Mouse (Mus musculus): ENCODE data around the gene Cmss1. TPM values are rescaled to one million over a fixed set of nuclear protein-coding genes. Genes with fewer than 3 reads are reported as not detected.

Cmss1 gene
- polyA plus RNA-seq, 1 experiment = 3.0 TPM

- no peak overlapping the region for H3K4me3 ChIP-seq (ENCODE audit: extremely low read depth, insufficient read depth, insufficient read length)
- peaks cover 7% of the 10 kb centered on the region; the same call in 1 of the 2 replicates for H3K4me1 ChIP-seq (ENCODE audit: control insufficient read depth, insufficient read depth, insufficient read length)
- TF ChIP-seq CTCF (IDR thresholded peaks at IDR 0.05; ENCODE audit: extremely low read depth, insufficient read depth, insufficient read length, insufficient replicate concordance) (no peak), POLR2A (IDR thresholded peaks at IDR 0.05; ENCODE audit: low read depth, low read length) (no peak)
- DNase-seq (ENCODE audit: low read depth in 1 of 2, low spot score in 2 of 2) = no peak
- H3K27me3 ChIP-seq (ENCODE audit: control insufficient read depth, insufficient read depth, low read length) = no peaks in the 10 kb centered on the region
- no peak overlapping the region for H3K27ac ChIP-seq (ENCODE audit: insufficient read depth, low read length)
- 52% methylated on average over 4 of the region's 4 CpGs for WGBS
- no peaks in the 10 kb centered on the region for H3K36me3 ChIP-seq (ENCODE audit: control insufficient read depth, insufficient read depth, low read length)
These were observed 78.2 kb downstream of the Cmss1 start for GRCm38 (mm10) chr16:57528457-57528856.

- Histone ChIP-seq H3K4me1 (ENCODE audit: control insufficient read depth, insufficient read depth, insufficient read length) (peaks cover 7% of the 10 kb centered on the region; the same call in 1 of the 2 replicates), H3K36me3 (ENCODE audit: control insufficient read depth, insufficient read depth, low read length) (no peaks in the 10 kb centered on the region), H3K27ac (ENCODE audit: insufficient read depth, low read length) (no peak overlapping the region), H3K27me3 (ENCODE audit: control insufficient read depth, insufficient read depth, low read length) (no peaks in the 10 kb centered on the region), H3K4me3 (ENCODE audit: extremely low read depth, insufficient read depth, insufficient read length) (no peak overlapping the region)
- DNase-seq (ENCODE audit: low read depth in 1 of 2, low spot score in 2 of 2) = no peak
- TF ChIP-seq POLR2A (IDR thresholded peaks at IDR 0.05; ENCODE audit: low read depth, low read length) (no peak), CTCF (IDR thresholded peaks at IDR 0.05; ENCODE audit: extremely low read depth, insufficient read depth, insufficient read length, insufficient replicate concordance) (no peak)
- 81% methylated on average over 7 of the region's 7 CpGs for WGBS
These were observed 79.8 kb downstream of the Cmss1 start for GRCm38 (mm10) chr16:57526893-57527292.

- H3K27me3 ChIP-seq (ENCODE audit: control insufficient read depth, insufficient read depth, low read length) = no peaks in the 10 kb centered on the region
- 89% methylated on average over 4 of the region's 4 CpGs for WGBS
- peaks cover 7% of the 10 kb centered on the region; the same call in 1 of the 2 replicates for H3K4me1 ChIP-seq (ENCODE audit: control insufficient read depth, insufficient read depth, insufficient read length)
- no peaks in the 10 kb centered on the region for H3K36me3 ChIP-seq (ENCODE audit: control insufficient read depth, insufficient read depth, low read length)
- H3K27ac ChIP-seq (ENCODE audit: insufficient read depth, low read length) = no peak overlapping the region
- H3K4me3 ChIP-seq (ENCODE audit: extremely low read depth, insufficient read depth, insufficient read length) = no peak overlapping the region
- TF ChIP-seq POLR2A (IDR thresholded peaks at IDR 0.05; ENCODE audit: low read depth, low read length) (no peak), CTCF (IDR thresholded peaks at IDR 0.05; ENCODE audit: extremely low read depth, insufficient read depth, insufficient read length, insufficient replicate concordance) (no peak)
- no peak for DNase-seq (ENCODE audit: low read depth in 1 of 2, low spot score in 2 of 2)
These were observed 81.2 kb downstream of the Cmss1 start for GRCm38 (mm10) chr16:57525476-57525875.

DNA sequence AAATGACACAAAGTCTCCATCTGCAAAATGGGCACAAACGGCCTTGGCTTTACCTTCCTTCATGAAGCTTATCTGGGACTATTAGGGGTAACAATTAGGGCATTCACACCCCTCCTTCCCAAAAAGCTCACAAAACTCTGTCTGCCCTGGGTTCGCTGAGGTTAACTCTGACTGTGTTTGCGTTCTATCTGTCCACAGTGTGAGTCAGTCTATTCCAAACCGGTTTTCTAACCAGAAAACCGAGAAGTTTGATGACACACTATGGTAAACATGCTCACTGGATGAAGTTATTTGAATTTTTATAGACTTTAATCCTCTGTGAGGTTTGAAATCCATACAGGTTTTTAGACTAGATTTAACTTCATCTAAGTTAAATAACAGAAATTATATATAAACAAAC lies 81.6 kb downstream of the Cmss1 start:
- H3K27ac ChIP-seq (ENCODE audit: insufficient read depth, low read length) = no peak overlapping the region
- H3K4me3 ChIP-seq (ENCODE audit: extremely low read depth, insufficient read depth, insufficient read length) = no peak overlapping the region
- TF ChIP-seq CTCF (IDR thresholded peaks at IDR 0.05; ENCODE audit: extremely low read depth, insufficient read depth, insufficient read length, insufficient replicate concordance) = no peak
- TF ChIP-seq POLR2A (IDR thresholded peaks at IDR 0.05; ENCODE audit: low read depth, low read length) = no peak
- WGBS = 89% methylated on average over 5 of the region's 5 CpGs
- H3K4me1 ChIP-seq (ENCODE audit: control insufficient read depth, insufficient read depth, insufficient read length) = peaks cover 7% of the 10 kb centered on the region; the same call in 1 of the 2 replicates
- H3K36me3 ChIP-seq (ENCODE audit: control insufficient read depth, insufficient read depth, low read length) = no peaks in the 10 kb centered on the region
- DNase-seq (ENCODE audit: low read depth in 1 of 2, low spot score in 2 of 2) = no peak
- no peaks in the 10 kb centered on the region for H3K27me3 ChIP-seq (ENCODE audit: control insufficient read depth, insufficient read depth, low read length)

GRCm38 (mm10) chr16:57515636-57516035 lies 91.0 kb downstream of the Cmss1 start:
- H3K36me3 ChIP-seq (ENCODE audit: control insufficient read depth, insufficient read depth, low read length) = no peaks in the 10 kb centered on the region
- no peak for TF ChIP-seq CTCF (IDR thresholded peaks at IDR 0.05; ENCODE audit: extremely low read depth, insufficient read depth, insufficient read length, insufficient replicate concordance)
- no peak for TF ChIP-seq POLR2A (IDR thresholded peaks at IDR 0.05; ENCODE audit: low read depth, low read length)
- H3K4me1 ChIP-seq (ENCODE audit: control insufficient read depth, insufficient read depth, insufficient read length) = no peaks in the 10 kb centered on the region
- no peak overlapping the region for H3K27ac ChIP-seq (ENCODE audit: insufficient read depth, low read length)
- H3K4me3 ChIP-seq (ENCODE audit: extremely low read depth, insufficient read depth, insufficient read length) = no peak overlapping the region
- 93% methylated on average over 10 of the region's 10 CpGs for WGBS
- no peak for DNase-seq (ENCODE audit: low read depth in 1 of 2, low spot score in 2 of 2)
- no peaks in the 10 kb centered on the region for H3K27me3 ChIP-seq (ENCODE audit: control insufficient read depth, insufficient read depth, low read length)

DNA sequence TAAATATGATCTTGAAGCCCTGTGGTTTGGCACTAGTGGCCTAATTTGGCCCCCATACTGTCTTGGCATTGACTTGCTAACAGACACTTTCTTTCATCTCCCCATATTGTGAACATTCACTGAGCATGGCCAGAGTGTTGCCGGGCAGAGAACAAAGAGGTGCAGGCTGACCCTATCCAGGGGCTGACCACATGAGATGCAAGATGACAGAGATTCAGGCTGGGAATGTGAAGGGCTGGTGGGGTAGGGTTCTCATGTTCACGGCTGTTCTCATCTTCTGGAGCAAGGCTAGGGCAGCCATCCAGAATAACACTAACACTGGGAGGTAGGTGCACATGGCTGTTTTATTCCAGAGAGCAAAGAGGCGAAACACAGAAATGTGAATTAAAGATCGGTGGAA lies 92.3 kb downstream of the Cmss1 start:
- no peak for TF ChIP-seq CTCF (IDR thresholded peaks at IDR 0.05; ENCODE audit: extremely low read depth, insufficient read depth, insufficient read length, insufficient replicate concordance)
- no peak for TF ChIP-seq POLR2A (IDR thresholded peaks at IDR 0.05; ENCODE audit: low read depth, low read length)

DNA sequence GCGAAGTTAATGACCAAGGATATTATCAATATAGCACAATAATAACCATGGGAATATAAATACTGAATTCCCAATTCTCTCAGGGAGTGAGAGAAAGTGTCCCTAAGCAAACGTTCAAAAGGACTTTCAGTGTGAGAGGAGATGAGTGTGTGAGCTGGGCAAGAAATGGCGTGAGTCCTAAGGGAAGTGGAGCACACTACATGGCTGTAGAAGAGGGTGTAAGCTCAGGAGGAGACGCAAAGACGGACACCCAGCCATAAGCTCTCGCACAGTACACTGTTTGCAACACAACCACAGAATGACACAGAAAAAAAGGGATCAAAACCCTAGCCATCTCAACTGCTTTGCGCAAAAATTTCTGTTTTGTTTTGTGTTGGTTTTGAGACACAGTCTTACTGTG lies 93.1 kb downstream of the Cmss1 start:
- no peaks in the 10 kb centered on the region for H3K36me3 ChIP-seq (ENCODE audit: control insufficient read depth, insufficient read depth, low read length)

More for the DNA sequence above, 92.3 kb downstream of the Cmss1 start:
- no peaks in the 10 kb centered on the region for H3K4me1 ChIP-seq (ENCODE audit: control insufficient read depth, insufficient read depth, insufficient read length)
- WGBS = 95% methylated on average over 4 of the region's 4 CpGs
- H3K36me3 ChIP-seq (ENCODE audit: control insufficient read depth, insufficient read depth, low read length) = no peaks in the 10 kb centered on the region
- H3K27me3 ChIP-seq (ENCODE audit: control insufficient read depth, insufficient read depth, low read length) = no peaks in the 10 kb centered on the region
- no peak for DNase-seq (ENCODE audit: low read depth in 1 of 2, low spot score in 2 of 2)
- no peak overlapping the region for H3K27ac ChIP-seq (ENCODE audit: insufficient read depth, low read length)
- H3K4me3 ChIP-seq (ENCODE audit: extremely low read depth, insufficient read depth, insufficient read length) = no peak overlapping the region

More for the DNA sequence above, 93.1 kb downstream of the Cmss1 start:
- Histone ChIP-seq H3K4me1 (ENCODE audit: control insufficient read depth, insufficient read depth, insufficient read length) (no peaks in the 10 kb centered on the region), H3K4me3 (ENCODE audit: extremely low read depth, insufficient read depth, insufficient read length) (no peak overlapping the region), H3K27ac (ENCODE audit: insufficient read depth, low read length) (no peak overlapping the region), H3K27me3 (ENCODE audit: control insufficient read depth, insufficient read depth, low read length) (no peaks in the 10 kb centered on the region)
- TF ChIP-seq CTCF (IDR thresholded peaks at IDR 0.05; ENCODE audit: extremely low read depth, insufficient read depth, insufficient read length, insufficient replicate concordance) (no peak), POLR2A (IDR thresholded peaks at IDR 0.05; ENCODE audit: low read depth, low read length) (no peak)
- DNase-seq (ENCODE audit: low read depth in 1 of 2, low spot score in 2 of 2) = no peak
- 95% methylated on average over 7 of the region's 7 CpGs for whole genome bisulfite sequencing
